Mouse (Mus musculus) megakaryocyte, embryonic 14.5 days (primary cell): ENCODE measurements at regions not wholly inside any gene's neighbourhood (a gene's known extent, or its start where the extent isn't known, plus 50 kb on each side); places are given as distances from the start of the nearest gene placed in this dataset.

Experiments used
- FLI1 ChIP-seq: IDR thresholded peaks from 2 replicates; pipeline ENCODE4 v1.6.1; 2012; ENCODE audit warnings: low read length, inconsistent platforms, mixed read lengths
- GATA1 ChIP-seq: IDR thresholded peaks from 3 replicates; pipeline ENCODE4 v1.6.1; 2012; ENCODE audit warnings: mixed read lengths, low read length, inconsistent platforms, borderline replicate concordance

DNA sequence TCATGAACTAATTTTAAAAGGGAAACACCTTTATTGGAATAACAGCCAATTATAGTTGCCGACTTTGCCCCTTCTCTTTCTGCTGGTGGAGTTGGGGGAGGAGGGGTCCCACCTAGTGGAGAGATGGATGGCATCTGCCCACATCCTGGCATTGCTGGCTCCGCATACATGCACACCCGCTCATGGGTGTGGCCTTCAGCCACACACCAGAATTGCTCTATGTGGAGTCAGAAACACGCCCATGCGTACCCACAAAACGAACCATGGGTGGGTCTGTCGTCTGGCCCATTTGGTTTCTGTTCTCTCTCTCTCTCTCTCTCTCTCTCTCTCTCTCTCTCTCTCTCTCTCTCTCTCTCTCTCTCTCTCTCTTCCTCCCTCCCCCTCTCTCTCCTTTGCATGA is 273.9 kb downstream of the Tshz3 start:
- TF ChIP-seq GATA1 (no peak), FLI1 (no peak)
